Mouse (Mus musculus) small intestine, adult 2 months (tissue): Measurements from ENCODE around the gene Acacb.

Experiments used
- CTCF ChIP-seq: fragments of 200-500 bp; IDR thresholded peaks from 2 replicates; pipeline ENCODE4 v1.5.1; 2012; ENCODE audit warnings: low read depth, mild to moderate bottlenecking, control low read depth, inconsistent platforms, low read length, moderate library complexity, mixed read lengths; ENCODE audit not compliant: insufficient replicate concordance, insufficient read length; ENCODE audit errors: extremely low read depth
- POLR2A ChIP-seq: fragments of 200-500 bp; IDR thresholded peaks from 2 replicates; pipeline ENCODE4 v1.6.1; 2012; ENCODE audit warnings: low read depth, mild to moderate bottlenecking, control low read depth, inconsistent platforms, low read length, moderate library complexity

- no peak for TF ChIP-seq POLR2A
- no peak for TF ChIP-seq CTCF
These were observed 19.7 kb upstream of the Acacb start for GRCm38 (mm10) chr5:114126499-114127244.
